Mouse (Mus musculus) E14TG2a.4 (cell line): Measurements from ENCODE around the gene Sumf1.

Experiments
- H3K27me3 ChIP-seq: 2 replicates; pipeline ENCODE4 v1.6.1; 2014; ENCODE audit warnings: low read length, control low read depth; ENCODE audit not compliant: insufficient read depth
- H3K36me3 ChIP-seq: 2 replicates; pipeline ENCODE4 v1.6.1; 2014; ENCODE audit warnings: low read length, control low read depth; ENCODE audit not compliant: insufficient read depth
- H3K4me1 ChIP-seq: replicated peaks from 2 replicates; pipeline ENCODE4 v1.6.1; 2014; ENCODE audit warnings: low read depth, low read length, control low read depth
- H3K4me3 ChIP-seq: replicated peaks from 2 replicates; pipeline ENCODE4 v1.5.1; 2014; ENCODE audit warnings: mild to moderate bottlenecking, low read length
- H3K9me3 ChIP-seq: 2 replicates; pipeline ENCODE4 v1.6.1; 2014; ENCODE audit warnings: low read length, control low read depth
- CTCF ChIP-seq: conservative IDR thresholded peaks from 2 replicates; pipeline ENCODE4 v1.5.1; 2014; ENCODE audit warnings: low read length
- NANOG ChIP-seq: IDR thresholded peaks from 2 replicates; pipeline ENCODE4 v1.6.1; 2014; ENCODE audit warnings: borderline replicate concordance, low read length, mixed read lengths
- POU5F1 ChIP-seq: IDR thresholded peaks from 2 replicates; pipeline ENCODE4 v1.6.1; 2014; ENCODE audit warnings: low read length, borderline replicate concordance

Sumf1 gene

DNA sequence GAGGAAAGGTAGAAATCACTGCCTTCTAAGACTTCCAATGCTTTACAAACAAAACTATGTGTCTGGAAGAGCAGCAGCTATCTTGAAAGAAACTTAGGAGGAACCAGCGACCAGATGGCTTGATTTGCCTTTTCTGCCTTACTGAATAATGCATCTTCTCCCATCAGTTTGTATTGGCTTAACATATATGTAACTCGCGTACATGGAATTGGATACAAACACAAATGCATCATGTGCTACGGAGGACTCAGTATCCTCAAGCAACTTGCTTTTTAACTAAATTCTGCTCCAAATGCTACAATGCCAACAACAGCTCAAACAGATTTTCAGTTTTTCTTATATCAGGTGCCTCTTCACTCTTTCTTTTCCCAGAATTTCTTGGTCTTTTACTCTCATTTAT lies 36.1 kb downstream of the Sumf1 start:
- no peak for TF ChIP-seq POU5F1
- no peak for TF ChIP-seq NANOG
- no peak for TF ChIP-seq CTCF
- Histone ChIP-seq H3K4me3 (no peak overlapping the region), H3K9me3 (no peaks in the 10 kb centered on the region), H3K4me1 (no peaks in the 10 kb centered on the region), H3K36me3 (peaks cover 58% of the 10 kb centered on the region), H3K27me3 (no peaks in the 10 kb centered on the region)

DNA sequence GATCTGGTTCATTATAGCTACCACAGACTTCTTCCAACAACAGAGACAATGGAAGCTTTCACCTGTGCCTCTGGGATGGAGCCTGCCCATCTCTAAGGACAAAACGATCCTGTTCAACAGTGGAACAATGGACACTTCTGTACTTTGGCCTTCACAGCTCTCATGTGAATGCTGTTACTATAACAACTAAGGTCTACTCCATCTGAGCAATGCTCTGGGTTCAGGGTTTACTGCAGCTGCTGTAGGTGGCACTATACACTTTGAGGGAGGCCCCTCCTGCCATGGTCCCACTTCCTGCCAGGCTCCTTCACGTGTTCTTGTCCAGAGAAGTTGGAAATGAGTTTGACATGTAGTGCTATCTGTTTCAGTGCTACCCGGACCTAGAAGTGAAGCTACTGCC lies 36.9 kb downstream of the Sumf1 start:
- Histone ChIP-seq H3K27me3 (no peaks in the 10 kb centered on the region), H3K36me3 (peaks cover 56% of the 10 kb centered on the region), H3K4me3 (no peak overlapping the region), H3K4me1 (no peaks in the 10 kb centered on the region), H3K9me3 (no peaks in the 10 kb centered on the region)
- TF ChIP-seq POU5F1: no peak
- TF ChIP-seq CTCF: no peak
- no peak for TF ChIP-seq NANOG

DNA sequence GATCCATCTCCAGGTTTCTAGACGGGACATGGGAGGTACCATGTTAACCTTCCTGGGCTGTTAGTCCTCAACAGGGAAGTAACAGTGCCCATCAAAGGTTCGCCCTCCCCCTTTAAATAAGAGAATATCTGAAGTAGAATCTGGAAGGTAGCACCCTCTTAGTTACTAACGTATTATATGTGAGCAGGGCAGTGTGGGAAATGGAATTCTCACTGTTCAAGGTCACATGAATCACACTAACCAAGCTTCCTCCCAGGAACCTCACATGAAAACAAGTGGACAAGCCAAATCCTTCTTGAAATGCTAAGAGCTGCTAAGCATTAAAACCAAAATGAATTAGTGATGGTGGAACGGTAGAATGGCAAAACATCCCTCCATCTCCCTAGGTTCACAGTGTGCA lies 38.7 kb downstream of the Sumf1 start:
- Histone ChIP-seq H3K36me3 (peaks cover 47% of the 10 kb centered on the region), H3K4me3 (no peak overlapping the region), H3K4me1 (no peaks in the 10 kb centered on the region), H3K27me3 (no peaks in the 10 kb centered on the region), H3K9me3 (no peaks in the 10 kb centered on the region)
- TF ChIP-seq NANOG (no peak), POU5F1 (no peak), CTCF (no peak)

DNA sequence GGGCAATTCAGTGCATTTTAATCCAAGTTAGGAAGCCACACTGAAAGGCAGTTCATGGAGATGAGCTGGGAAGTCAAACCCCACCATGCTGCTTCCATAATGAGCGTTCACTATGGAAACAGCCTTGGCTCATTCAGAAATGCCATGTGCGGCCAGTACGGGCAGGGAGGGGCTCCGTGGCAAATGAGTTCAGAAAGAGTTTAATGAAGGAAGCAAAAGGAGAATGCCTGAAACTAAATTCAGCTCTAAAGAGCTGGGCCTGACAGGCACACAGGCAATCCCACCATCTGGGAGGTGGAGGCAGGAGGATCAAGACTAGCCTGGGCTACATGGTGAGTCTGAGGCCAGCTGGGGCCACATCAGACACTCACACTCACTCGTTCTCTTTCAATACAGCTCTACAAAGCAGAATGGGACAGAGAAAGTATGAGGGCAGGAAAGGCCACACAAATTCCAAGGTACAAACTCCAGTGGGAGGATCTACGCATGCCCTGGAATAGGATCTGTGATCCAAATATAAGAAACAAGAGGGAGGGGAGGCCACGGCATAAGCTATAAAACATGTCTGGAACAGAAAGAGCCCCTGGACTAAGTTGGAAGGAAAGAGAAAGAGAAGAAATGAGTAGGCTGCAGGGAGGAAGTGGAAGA lies 39.3 kb downstream of the Sumf1 start:
- H3K9me3 ChIP-seq: no peaks in the 10 kb centered on the region
- no peaks in the 10 kb centered on the region for H3K27me3 ChIP-seq
- TF ChIP-seq NANOG (no peak), CTCF (no peak), POU5F1 (no peak)
- H3K4me1 ChIP-seq: no peaks in the 10 kb centered on the region
- no peak overlapping the region for H3K4me3 ChIP-seq
- H3K36me3 ChIP-seq: peaks cover 42% of the 10 kb centered on the region

DNA sequence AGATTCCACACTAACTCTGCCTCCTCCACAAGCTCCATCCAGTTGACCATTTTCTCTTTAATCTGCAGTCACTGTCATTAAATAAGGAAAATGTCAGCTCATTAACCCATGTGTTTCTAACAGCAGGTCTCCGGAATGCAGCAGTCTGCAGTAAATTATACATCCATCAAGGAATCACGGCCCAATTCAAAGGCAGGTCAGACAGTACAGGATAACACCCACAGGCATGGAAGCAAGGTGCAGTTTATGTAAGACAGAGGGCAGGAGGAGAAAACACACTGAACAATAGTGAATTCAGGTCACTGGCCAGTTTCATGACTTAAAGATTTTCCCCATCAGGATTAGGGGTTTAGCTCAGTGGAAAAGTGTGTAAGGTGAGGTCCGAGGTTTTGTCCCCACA lies 40.1 kb downstream of the Sumf1 start:
- H3K36me3 ChIP-seq: peaks cover 37% of the 10 kb centered on the region
- no peaks in the 10 kb centered on the region for H3K4me1 ChIP-seq
- TF ChIP-seq NANOG: no peak
- TF ChIP-seq CTCF: no peak
- TF ChIP-seq POU5F1: no peak
- no peaks in the 10 kb centered on the region for H3K27me3 ChIP-seq
- H3K4me3 ChIP-seq: no peak overlapping the region
- H3K9me3 ChIP-seq: no peaks in the 10 kb centered on the region

DNA sequence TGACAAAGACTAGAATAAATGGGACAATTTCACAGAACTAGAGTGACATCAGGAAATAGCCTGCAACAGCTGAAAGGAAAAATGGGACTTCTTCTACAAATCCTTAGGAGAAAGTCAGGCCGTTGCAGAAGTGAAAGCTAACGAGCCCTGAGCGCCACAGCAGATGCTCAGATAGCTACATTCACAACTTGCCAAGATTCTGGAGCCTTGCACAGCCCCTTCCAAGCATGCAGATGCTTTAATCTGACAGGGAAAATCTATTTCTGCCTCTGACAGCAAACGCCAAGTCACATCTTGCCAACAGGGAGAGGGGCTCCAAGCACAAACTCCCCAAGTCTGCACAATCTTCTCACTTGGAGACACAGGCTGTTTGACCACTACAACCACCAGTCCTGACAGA lies 42.6 kb downstream of the Sumf1 start:
- peaks cover 27% of the 10 kb centered on the region for H3K36me3 ChIP-seq
- H3K4me1 ChIP-seq: no peaks in the 10 kb centered on the region
- no peaks in the 10 kb centered on the region for H3K27me3 ChIP-seq
- no peaks in the 10 kb centered on the region for H3K9me3 ChIP-seq
- H3K4me3 ChIP-seq: no peak overlapping the region
- TF ChIP-seq NANOG (no peak), CTCF (no peak), POU5F1 (no peak)

DNA sequence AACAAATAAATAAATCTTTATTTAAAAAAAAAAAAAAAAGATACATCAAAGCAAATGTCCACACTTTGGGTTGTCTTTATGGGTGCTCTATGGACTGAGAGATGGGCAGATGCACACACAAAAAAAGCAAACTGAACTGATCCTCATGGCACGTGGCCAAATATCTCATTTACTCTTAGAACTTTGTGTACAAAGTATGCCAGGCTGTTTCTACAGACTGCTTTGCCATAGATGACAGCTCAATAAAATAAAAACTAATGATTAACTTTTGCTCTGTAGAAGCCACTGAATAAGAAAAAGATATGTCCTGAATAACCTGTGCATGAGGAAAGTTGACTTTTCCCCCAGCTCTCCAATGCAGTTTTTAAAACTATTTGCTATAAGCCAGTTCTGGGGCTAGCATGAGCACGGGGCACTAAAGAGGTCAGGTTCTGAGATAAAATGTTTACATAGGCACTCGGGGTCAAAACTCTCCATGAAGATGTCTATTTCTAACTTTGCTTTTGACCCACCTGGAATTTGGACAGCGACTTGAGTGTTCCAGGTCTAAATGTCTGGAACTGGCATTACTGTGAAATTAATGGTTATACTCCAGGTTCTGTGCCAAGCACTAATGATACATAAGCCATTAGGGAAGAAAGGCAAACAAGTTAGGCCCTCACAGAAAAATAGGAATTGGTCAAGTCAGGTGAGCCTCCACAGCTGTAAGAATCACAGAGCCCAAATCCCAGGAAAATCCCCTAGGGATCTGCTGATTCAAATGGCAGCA lies 44.5 kb downstream of the Sumf1 start:
- Histone ChIP-seq H3K9me3 (no peaks in the 10 kb centered on the region), H3K4me1 (no peaks in the 10 kb centered on the region), H3K4me3 (no peak overlapping the region), H3K36me3 (peaks cover 25% of the 10 kb centered on the region), H3K27me3 (no peaks in the 10 kb centered on the region)
- TF ChIP-seq CTCF (no peak), NANOG (no peak), POU5F1 (no peak)

DNA sequence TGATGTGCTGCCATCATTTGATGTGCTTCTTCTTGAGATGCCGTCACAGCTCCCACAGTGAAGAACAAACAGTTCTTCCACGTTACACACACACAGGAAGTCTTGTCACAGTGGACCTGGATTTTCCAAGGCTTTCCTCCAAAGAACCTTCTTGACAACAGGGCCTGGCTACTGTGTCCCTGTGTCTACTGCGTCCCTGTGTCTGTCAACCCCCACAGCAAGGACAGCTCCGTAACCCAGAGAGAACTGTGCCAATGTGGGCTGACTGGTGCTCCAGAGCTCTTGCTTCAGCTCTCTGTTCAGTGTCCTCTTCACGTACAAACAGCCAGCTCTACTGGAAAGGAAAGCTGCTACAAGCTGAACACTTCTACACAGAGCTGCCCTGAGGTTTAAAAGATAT lies 48.4 kb downstream of the Sumf1 start:
- TF ChIP-seq POU5F1 (no peak), NANOG (no peak), CTCF (no peak)
- H3K36me3 ChIP-seq: peaks cover 5% of the 10 kb centered on the region; the same call in 1 of the 2 replicates
- no peaks in the 10 kb centered on the region for H3K4me1 ChIP-seq
- H3K9me3 ChIP-seq: no peaks in the 10 kb centered on the region
- H3K4me3 ChIP-seq: no peak overlapping the region
- no peaks in the 10 kb centered on the region for H3K27me3 ChIP-seq

DNA sequence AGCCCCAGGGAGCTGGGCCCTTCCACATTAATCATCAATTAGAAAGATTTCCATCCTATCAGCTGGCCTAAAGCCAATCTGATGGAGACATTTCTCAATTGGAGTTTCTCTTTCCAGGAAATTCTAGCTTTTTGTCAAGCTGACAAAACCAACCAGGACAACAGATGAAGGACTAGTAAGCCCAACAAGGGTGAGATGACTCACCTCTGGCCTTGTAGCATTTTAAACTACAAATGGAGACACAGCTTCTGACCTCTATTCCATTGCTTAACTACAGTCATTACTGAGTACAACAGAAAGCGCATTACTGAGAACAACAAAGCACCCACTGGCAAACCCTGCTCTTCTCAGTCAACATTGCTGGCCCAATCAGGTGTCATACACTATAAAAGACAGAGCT lies 49.1 kb downstream of the Sumf1 start:
- H3K4me3 ChIP-seq: no peak overlapping the region
- TF ChIP-seq POU5F1: no peak
- TF ChIP-seq CTCF: no peak
- no peak for TF ChIP-seq NANOG
- no peaks in the 10 kb centered on the region for H3K27me3 ChIP-seq
- H3K9me3 ChIP-seq: no peaks in the 10 kb centered on the region
- peaks cover 5% of the 10 kb centered on the region; the same call in 1 of the 2 replicates for H3K36me3 ChIP-seq
- no peaks in the 10 kb centered on the region for H3K4me1 ChIP-seq
